Mouse (Mus musculus): ENCODE results near the gene Rtn4r.

Rtn4r gene

DNA sequence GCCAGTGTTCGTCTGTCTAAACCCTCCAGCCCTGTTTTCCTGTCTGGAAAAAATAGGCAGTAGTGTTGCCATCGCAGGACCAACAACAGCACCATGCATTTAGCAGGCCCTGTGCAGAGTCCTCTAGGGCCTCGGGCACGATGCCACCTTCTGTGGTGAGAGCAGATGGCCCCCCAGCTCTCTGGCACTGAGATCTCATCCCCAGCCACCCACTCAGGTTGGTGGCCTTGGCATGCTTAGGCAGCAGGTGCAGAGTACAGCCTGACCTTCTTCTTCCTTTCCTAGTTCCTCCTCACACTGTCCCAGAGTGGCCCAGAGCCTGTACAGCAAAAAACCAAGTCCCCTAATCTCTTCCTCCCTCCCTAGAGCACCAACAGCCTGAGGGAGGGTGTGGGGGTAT, 3.4 kb upstream of the Rtn4r start:
- in situ Hi-C loops (cut with MboI, MseI): loop anchor here (5.0 kb wide), 1 partner anchor 48 kb away; no protein-coding TSS in a partner anchor

GRCm38 (mm10) chr16:18124626-18125025, 2.8 kb upstream of the Rtn4r start:
- in situ Hi-C loops (cut with MboI, MseI): loop anchor here (5.0 kb wide), 1 partner anchor 48 kb away; no protein-coding TSS in a partner anchor

- in situ Hi-C loops (cut with MboI, MseI): no loop called here
These were observed 2.3 kb upstream of the Rtn4r start for GRCm38 (mm10) chr16:18125131-18125530.

DNA sequence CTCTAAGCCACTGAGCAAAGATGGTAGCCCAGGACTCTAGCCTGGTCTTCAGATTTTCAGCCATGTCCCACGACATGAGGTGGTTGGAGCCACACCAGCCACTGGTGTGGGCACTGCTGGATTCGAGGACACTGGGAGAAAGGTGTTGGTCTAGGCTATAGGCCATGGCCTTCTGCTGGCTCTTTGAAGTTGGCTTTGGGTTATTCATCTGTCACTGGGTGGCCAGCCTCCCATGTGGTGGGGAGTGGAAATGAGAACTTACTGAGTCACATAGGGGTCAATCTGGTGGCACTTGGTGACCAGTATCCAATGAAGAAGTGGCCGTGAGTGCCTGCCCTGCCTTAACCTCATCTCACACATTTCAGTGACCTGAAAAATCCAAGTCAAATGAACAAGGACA, 1.2 kb upstream of the Rtn4r start:
- in situ Hi-C loops (cut with MboI, MseI): no loop called here

DNA sequence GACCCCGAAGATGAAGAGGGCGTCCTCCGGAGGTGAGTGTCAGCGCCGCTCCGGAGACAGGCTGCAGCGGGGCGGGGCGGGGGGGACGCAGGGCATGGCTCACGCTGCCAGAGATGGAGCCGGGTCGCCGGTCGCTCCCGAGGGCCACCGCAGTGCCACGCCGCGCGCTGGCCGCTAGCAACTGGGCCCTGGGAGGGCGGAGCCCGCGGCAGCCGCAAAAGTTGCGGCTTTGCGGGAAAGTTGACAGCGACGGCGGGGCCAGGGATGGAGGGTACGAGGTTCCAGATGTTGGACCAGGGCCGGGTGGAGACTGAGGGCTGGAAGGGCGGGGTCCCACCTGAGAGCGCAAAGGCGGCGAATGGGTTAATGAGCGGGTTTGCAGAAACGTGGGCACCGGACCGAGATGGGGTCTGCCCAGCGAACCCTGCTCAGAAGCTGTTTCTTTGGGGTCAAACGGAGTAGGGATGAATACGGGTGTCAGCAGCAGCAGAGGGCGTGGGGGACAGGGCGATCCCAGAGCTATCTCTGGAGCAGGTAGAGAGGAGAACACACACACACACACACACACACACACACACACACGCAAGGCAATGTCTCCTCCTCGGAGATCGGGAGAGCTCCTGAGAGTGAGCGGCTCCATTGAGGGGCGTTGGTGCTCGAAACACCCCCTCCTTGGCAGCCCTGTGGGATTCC, 575 bp downstream of the Rtn4r start:
- in situ Hi-C loops (cut with MboI, MseI): no loop called here

DNA sequence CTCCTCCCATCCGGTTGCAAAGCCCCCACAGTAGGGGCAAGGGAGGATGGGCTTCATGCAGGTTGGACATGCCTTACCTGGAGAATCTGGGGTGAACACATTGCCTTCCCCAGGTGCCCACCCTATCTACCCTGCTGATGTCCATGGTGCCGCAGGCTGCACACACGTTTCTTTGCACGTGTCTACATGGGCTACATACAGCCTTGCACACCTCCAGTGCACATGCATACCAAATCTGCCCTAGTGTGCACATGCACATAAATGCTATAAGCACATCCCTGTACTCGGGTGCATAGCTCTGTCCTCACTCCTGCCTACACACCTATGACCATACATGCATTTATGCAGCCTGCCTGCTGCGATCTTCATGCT, 1.1 kb downstream of the Rtn4r start:
- in situ Hi-C loops (cut with MboI, MseI): no loop called here

- in situ Hi-C loops (cut with MboI, MseI): no loop called here
These were observed 2.0 kb downstream of the Rtn4r start for GRCm38 (mm10) chr16:18129413-18129812.

GRCm38 (mm10) chr16:18130288-18130687, 2.8 kb downstream of the Rtn4r start:
- in situ Hi-C loops (cut with MboI, MseI): loop anchor here (10.0 kb wide), 1 partner anchor 55 kb away; no protein-coding TSS in a partner anchor

DNA sequence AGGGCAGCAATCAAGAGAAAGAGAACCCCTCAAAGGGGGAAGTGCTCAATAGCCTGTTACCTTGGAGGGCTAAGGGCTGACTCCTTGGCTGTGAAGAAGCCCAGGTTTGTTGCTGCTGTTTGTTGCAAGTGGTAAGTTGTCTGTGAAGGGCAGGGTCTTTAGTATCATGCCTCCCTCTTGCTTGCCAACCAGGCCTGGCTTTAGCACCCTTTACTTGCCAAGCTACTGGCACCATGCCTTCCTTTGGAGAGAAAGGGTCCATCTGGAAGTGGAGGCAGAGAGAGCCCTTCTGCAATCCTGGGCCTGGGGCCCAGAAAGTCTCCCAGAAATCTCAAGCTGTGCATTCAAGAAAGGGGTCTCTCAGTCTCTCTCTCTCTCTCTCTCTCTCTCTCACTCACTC, 3.3 kb downstream of the Rtn4r start:
- in situ Hi-C loops (cut with MboI, MseI): loop anchor here (10.0 kb wide), 1 partner anchor 56 kb away; no protein-coding TSS in a partner anchor

DNA sequence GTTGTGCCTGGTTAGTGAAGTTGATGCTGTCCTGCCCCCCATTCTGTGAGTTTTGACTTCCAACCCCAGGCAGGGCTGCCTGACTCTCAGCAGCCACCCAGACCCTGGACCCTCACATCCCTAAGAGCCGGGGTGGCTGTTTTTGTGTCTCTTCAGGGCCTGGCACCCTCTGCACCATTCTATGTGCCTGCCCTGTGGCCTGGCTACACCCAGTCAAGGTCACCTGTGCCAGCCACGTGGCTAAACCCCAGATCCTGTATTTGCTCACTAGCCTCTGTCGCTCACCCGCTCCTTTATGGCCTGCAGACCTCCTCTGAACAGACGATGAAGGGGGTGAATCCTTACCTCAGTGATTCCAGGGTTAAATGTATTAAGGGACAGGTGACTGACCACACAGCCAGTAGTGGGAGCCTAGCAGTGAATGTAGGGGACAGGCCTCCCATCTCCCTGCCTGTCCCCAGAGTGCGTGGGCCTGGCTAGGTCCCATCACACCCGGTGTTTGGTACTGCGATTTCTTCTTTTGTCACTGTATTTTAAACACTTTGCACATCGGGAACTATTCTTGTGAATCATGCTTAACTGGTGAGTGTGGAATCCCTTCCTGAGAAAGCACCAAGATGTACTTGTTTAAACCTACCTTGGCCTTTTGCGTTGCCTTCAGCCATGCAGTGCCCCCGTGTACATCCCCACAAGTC, 4.0 kb downstream of the Rtn4r start:
- in situ Hi-C loops (cut with MboI, MseI): loop anchor here (10.0 kb wide), 1 partner anchor 57 kb away; no protein-coding TSS in a partner anchor

DNA sequence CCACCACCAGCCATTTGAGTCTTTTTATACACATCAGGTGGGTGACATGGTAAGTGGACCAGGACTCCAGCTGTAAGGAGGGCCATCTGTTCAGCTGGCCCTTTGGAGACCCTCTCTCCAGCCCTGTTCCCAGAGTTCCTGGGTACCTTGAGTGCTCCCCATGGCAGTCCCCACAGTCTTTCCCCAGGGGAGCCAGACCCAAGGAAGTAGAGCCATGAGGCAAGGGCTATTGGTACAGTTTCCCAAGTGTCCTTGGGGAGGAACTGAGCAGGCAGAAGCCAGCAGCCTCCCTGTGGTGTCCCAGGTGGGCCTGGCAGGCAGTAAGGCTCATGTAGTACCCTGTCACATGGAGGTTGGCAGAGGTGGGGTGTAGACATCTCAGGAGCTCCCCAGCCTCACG, 4.6 kb downstream of the Rtn4r start:
- in situ Hi-C loops (cut with MboI, MseI): loop anchor here (10.0 kb wide), 1 partner anchor 57 kb away; no protein-coding TSS in a partner anchor

GRCm38 (mm10) chr16:18132575-18132974, 5.1 kb downstream of the Rtn4r start:
- in situ Hi-C loops (cut with MboI, MseI): loop anchor here (10.0 kb wide), 1 partner anchor 58 kb away; no protein-coding TSS in a partner anchor

GRCm38 (mm10) chr16:18133133-18133920, 5.9 kb downstream of the Rtn4r start:
- in situ Hi-C loops (cut with MboI, MseI): loop anchor here (10.0 kb wide), 1 partner anchor 59 kb away; no protein-coding TSS in a partner anchor

GRCm38 (mm10) chr16:18135196-18135595, 7.8 kb downstream of the Rtn4r start:
- in situ Hi-C loops (cut with MboI, MseI): loop anchor here (10.0 kb wide), 1 partner anchor 60 kb away; no protein-coding TSS in a partner anchor

DNA sequence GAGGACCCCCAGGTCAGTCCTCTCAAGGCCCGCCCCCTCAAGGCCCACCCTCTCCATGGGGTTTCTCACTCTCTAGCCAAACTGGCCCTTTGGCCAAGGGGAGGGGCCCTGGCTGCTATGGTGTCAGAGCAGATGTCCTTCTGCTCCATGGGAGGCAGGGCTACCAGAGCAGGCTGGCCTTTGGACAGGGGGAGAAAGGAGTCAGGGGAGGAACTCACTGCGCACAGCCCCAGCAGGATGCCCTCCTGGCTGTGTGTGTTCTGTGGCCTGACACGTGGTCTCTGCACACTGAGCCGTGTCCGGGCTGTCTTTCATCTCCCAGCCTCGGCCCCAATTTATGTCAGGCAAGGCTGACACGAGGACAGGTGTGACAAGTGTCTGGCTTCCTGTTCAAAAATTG, 8.6 kb downstream of the Rtn4r start:
- in situ Hi-C loops (cut with MboI, MseI): loop anchor here (10.0 kb wide), 1 partner anchor 61 kb away; no protein-coding TSS in a partner anchor

DNA sequence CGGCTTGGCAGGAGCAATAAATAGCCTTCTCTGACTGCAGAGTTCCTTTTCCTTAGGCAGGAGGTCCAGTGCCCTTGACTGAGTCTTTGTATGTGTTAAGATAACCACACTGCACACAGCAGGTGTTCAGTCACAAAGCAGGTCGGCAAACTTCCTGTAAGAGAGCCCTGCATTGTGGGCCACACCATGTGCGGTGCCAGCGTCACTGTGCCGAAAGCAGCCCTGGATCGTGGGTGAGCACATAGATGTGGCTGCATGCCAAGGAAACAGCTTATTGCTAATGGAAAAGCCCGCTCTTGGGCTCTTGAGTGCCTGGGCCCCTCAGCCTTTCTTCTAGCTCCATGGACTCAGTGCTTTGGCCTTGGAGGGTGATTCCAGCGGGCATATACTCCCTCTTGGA, 16.8 kb downstream of the Rtn4r start:
- in situ Hi-C loops (cut with MboI, MseI): no loop called here

- in situ Hi-C loops (cut with MboI, MseI): no loop called here
These were observed 18.0 kb downstream of the Rtn4r start for GRCm38 (mm10) chr16:18145341-18145867.

DNA sequence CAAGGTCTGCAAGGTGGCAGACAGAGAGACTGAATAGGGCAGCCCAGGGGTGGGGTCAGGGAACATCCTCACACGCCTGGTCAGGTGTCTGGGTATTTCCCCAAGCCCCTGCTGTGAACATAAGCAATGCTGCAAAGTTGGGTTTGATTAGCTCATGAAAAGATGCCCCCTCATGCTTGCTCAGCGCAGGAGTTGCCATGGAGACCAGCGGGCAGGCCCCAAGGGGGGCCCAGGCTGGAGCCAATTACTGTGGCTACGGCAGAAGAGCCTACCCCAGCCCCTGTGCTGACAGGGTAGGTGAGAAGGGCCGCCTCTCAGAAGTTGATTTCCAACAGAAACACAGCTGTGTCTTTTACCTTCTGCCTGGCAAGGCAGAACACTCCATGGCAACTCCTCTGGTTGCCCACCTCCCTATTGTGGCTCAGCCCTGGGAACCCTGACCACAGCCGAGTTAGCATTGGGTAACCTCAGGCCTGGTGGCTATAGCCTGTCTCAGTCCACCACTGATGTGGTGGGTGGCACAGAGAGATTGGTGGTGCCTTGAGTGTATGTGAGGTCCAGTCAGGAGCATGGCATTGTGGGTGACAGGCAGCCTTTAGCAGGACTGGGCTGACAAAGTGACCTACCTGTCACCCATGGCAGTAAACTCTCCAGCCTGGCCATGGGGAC, 20.9 kb downstream of the Rtn4r start:
- in situ Hi-C loops (cut with MboI, MseI): no loop called here

GRCm38 (mm10) chr16:18149205-18149604, 21.8 kb downstream of the Rtn4r start:
- in situ Hi-C loops (cut with MboI, MseI): no loop called here

GRCm38 (mm10) chr16:18152189-18152588, 24.7 kb downstream of the Rtn4r start:
- in situ Hi-C loops (cut with MboI, MseI): no loop called here

Data from T-helper 1 cell (primary cell).